Mouse (Mus musculus) monocyte, adult 5-6 weeks (primary cell): ENCODE data around the gene Usp12. TPM values are rescaled to one million over a fixed set of nuclear protein-coding genes. Genes with fewer than 3 reads are reported as not detected.
A peak's percentile ranks its signal among the peaks of the same experiment; 100 is the strongest.
"Not testable (repeated sequence)": the region's sequence is repeated elsewhere in the genome, so short reads cannot be mapped to it uniquely, and the experiment has no call there.

Source experiments
- ATAC-seq: fragments of 153-309, 156-312 bp; replicated peaks from 2 replicates; pipeline ENCODE4 v1.8.0; 2017; ENCODE audit warnings: mild to moderate bottlenecking; ENCODE audit not compliant: low TSS enrichment, insufficient number of reproducible peaks, severe bottlenecking, poor library complexity, low FRiP score
- total RNA-seq: library from RNA; stranded (forward); fragments of 200-1000, 200-491, 200-594 nt; gene quantifications from 3 replicates; pipeline ENCODE4 v1.2.3, GENCODE M21; 2017

Gene Usp12
- total RNA-seq, 1 experiment from 2014 or later, result 81.8 TPM

DNA sequence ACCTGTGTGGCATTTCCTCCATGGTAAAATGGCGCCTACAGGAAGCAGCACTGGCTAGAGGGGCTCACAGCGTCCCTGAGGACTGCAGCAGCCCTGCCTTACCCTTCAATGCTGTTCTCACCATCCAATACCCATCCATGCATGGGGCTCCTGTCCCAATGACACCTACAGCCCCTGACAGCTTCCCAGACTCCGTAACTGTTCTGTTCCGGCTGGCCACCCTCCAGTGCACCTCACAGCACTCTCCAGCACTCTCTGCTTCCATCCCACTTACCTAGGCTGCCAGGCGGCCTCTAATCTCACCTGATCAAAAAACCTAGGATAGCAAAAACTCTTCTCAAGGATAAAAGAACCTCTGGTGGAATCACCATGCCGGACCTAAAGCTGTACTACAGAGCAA lies 35.6 kb downstream of the Usp12 start:
- ATAC-seq, result no peak

DNA sequence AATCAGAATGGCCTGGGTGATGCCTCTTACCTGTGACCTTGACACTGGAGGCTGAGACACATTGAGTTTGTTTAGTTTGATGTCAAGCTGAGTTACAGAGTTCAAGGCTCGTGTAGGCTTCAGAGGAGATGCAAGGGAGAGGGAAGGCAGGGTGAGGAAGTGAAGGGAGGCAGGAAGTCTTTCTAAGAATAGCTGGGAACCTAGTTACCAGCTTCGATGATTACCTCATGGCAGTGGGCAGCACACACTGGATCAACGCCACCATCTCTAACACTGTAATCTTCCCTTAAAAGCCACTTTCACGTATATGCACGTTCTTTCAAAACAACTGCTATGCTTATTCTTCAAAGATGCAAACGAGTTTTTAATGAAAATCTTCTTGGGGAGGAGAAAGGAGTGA lies 36.9 kb downstream of the Usp12 start:
- ATAC-seq, result peak; percentile 25; the same call in 1 of the 2 replicates

DNA sequence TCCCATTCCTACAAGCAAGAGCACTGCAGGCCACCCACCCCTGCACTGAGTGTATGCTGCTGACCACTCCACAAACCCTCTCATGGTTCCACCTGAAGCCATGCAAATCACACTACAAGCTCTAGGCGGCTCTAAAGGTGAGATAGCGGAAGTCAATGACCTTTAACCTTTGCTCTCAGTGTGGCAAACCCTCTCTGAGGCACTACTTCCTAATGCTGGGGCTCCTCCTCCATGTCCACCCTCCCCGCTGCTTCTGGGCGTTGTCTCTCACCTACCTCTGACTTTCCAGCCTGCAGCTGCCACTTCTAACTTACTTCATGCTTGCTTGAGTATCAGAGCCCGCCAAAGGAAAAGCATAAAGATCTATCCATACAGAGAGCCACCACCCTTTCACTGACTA lies 37.5 kb downstream of the Usp12 start:
- ATAC-seq, result peak; percentile 85

DNA sequence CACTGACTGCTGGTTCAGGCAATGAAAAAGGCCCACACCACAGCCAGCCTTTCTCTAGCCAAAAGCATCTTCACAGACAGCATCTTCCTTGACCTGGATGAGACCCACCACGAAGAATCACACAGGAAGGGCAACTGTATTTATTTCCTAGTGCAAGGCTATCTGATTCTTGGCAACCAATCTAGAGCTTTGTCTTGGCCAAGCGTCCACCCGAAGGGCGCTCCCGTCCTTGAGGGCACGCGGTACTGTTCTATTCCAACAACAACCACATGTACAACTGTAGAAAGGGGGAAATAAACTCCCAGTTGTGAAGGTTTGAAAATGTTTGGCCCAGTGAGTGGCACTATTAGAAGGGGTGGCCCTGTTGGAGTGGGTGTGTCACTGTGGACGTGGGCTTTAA lies 41.6 kb downstream of the Usp12 start:
- ATAC-seq, result no peak

DNA sequence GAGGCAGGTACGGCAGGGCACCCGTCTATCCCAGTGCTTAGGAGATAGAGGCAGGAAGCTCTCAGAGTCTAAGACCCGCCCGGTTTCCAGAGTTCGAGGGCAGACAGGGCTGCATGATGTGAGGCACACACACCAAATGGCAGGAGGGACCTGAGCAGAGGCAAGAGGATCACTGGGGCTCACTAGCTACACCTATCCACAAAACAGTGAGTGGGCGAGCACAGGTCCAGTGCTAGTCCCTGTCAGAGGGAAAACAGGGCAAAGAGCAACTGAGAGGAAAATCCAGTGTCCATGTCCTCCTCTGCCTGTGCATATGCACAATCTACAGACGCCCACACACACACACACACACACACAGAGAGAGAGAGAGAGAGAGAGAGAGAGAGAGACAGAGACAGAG lies 43.8 kb downstream of the Usp12 start:
- 0 out of 2 replicates have a peak, but pooled peaks have one; percentile 37 for ATAC-seq

DNA sequence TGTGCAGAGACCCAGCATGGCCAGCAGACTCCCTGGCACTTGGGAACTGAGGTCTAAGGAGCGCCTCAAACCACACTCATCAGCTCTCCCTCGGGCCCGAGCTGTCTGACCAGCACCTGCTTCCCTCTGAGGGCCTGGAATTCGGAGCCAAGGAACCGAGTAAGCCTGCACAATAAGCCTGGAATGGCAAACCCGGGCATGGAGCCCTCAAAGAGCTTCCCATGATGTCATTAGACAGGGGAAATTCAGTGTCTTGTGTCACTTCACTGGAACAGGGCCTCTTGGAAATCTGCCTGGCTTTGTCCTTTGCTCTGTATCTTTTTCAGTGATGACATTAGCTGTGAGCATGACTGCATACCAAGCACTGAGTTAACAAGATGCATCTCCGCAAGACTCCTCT lies 44.5 kb downstream of the Usp12 start:
- no peak for ATAC-seq

DNA sequence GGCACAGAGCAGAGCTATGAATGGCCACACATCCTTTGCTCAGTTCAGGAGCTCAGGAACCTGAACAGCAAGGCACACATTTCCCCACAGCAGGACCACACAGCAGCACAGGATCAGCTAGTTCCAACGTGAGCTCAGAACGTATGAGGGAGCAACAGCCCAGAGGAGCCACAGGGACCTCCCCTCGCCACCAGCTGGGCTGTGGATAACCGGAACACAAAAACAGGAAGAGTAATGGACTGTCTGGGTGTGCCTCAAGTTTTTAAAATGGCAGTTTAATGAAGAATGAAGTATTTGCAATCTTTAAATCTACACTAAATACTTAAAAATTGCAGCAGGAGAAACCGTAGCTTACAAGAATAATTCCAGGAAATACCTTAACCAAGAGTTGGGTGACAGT lies 44.9 kb downstream of the Usp12 start:
- ATAC-seq, result peak; percentile 66

DNA sequence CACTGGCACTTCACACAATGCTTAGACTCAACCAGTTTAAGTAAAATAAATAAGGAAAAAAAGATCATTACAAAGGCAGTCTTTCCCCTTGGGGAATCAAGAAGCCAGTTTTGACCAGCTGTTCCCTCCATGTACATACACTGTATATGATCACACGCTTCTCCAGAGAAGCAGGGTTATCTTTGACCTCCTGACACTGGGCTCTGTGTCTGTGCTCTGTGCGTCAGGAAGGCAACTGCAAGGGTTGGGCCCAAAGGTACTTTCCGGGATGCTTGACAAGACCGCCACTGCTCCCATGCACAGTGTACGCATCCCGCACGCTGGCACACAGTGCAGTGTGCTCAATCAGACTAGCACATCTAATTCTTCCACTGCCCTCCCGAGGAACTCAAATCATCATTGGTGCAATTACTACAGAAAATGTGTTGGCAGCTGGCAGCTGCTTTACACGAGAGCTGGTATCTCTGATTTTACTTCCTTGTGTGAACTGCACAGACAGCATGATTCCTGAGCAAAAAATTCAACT lies 57.8 kb downstream of the Usp12 start:
- ATAC-seq, result no peak

DNA sequence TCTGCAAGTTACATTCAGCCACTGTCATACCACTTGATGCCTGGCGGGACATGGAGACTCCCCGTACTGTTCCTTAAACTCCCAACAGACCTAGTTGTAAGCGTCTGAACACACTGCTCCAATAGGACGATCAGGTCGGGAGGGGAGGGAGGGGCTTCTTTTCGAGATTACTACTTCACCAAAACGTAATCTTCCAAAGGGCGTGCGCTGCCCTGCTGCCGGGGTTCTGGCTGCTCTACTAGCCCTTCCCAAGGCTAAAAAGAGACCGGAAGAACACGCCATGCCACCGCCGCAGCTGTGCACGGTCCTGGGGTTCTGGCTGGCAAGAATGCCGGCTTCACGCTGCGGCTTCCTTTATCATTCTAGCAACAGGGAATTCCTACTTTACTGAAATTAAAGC lies 58.5 kb downstream of the Usp12 start:
- ATAC-seq, result no peak

DNA sequence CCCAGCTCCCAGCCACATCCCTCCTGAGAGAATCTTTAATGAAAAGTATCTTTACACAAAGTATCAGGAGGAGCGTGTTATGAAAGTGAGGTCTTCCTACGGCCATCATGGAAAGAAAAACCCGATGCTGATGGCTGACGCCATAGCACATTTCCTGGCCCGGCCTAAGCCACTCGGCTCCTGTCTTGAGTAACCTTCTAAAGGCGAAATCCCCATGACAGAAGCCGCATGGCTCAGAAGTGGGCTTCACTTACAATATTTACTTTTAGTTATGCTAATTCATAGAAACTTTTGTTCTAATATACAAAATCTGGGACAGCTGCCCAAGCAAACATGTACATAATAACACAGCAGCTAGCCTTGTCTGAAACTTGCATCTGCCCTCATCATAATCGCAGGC lies 59.8 kb downstream of the Usp12 start:
- ATAC-seq, result not testable (repeated sequence)

DNA sequence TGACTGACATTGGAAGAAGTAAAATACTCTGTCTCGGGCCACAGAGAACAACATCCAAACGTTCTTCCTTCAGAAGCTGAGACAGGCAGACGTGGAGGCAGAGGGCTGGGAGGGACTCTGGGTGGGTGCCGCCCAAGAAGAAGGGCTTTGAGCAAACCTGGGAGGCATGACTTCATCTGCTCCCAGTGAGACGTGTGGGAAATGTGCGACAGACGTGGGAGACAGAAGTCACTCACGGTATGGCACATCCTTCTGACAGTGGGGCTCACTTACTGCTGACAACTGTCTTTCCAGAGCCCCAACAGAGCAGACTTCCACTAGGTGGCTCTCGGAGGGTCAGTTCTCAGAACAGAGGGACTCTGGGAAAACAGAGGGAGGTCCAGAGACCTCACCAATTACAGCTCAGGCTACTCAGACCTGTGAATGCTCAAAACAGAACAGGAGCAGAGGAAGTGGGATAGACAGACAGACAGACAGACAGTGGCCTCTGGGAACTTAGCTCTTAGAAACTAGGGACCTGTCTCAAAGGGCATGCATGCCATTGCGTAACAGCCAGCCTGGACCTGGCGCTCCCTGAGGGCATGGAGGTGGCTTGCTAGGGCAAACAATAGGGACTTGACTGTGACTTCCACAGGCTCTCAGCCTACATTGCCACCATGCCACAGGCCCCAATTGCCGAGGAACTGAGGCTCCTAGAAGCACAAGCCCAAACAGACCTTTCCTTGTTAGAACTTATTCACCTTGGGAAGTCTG lies 60.7 kb downstream of the Usp12 start:
- no peak for ATAC-seq

DNA sequence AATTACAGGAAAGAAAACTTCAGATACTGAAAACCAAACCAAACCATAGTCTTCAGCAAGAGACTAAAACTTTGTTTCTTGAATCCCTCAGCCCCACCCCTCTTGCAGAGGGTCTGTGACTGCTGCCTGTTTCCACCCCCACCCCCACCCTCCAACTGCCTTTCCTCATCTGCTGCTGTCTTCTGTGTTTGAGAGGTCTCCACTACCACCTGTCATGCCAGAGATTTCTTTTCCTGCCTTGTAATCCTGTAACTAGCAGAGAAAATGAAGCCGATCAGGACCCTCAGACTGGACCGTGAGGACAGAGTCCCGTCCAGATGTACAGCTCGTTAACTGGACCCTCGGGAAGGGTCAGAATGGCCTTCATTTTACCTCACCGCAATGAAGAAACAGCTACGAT lies 61.4 kb downstream of the Usp12 start:
- no peak for ATAC-seq

DNA sequence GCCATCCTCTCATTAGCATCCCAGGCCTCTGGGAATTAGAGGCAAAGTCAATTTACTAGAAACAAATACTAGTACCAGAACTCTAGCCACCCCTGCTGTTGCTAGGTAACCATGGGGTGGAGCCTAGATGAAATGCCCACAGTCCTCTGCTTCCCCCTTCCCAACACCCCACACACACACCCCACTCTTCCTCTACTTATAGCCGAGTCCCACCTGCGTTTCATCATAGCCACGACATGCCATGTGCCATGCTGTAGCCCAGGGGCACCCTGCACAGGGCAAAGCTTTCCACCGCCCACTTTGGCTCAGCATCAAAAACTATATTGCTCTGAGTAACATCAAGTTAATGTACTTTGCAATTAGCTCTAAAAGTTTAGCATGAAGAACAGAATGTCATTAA lies 67.8 kb downstream of the Usp12 start:
- no peak for ATAC-seq

DNA sequence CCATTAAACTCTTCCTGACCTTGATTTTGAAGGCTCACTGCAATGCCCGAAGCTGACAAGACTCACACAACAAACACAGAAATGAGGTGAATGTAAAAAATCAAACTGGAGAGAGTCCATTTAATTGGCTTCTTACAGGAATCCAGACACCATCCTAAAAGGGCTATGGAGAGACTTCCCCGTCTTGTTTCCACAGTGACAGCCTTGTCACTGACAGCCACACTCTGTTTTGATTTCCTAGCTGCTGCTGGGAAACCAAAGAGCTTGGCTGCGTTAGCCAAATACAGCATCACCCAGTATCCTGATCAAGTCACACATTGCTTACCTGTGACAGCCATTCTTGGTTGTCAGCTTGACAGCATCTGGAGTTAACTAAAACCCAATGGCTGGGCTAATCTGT lies 69.8 kb downstream of the Usp12 start:
- no peak for ATAC-seq

DNA sequence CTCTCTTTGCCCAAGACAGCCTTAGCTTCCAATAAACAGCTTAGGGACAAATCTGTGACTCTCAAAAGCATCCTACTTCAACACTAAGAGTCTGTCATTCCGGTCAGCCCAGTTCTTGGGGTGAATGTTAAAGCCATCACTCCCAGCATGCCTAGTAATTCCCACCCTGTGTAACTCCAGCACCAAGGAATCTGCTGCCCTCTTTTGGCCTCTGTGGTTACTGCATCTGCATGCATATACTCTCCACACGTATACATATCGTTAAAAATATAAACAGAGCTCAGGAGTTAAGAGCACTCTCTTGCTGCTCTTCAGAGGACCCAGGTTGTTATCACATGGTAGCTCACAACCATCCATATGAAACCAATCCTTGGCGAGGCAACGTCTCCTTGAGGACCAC lies 71.4 kb downstream of the Usp12 start:
- ATAC-seq, result no peak

DNA sequence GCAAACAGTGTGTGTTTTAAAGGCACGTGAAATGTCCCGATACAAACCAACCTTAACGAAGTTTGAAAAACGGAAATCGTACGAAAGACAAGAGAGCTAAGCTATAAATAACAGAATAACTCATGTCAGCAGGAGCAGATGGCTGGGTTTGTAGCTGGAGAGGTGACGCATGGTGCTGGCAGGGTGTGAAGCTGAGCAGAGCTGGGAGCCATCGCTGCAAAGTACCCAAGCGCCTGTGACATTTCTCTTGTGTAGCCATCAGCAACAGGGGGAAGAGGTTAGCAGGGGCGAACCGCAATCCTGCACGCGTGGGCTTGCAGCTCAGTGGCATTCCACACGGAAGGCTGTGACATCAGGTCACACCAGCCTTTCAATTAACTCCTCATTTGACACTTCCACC lies 72.6 kb downstream of the Usp12 start:
- ATAC-seq, result no peak

DNA sequence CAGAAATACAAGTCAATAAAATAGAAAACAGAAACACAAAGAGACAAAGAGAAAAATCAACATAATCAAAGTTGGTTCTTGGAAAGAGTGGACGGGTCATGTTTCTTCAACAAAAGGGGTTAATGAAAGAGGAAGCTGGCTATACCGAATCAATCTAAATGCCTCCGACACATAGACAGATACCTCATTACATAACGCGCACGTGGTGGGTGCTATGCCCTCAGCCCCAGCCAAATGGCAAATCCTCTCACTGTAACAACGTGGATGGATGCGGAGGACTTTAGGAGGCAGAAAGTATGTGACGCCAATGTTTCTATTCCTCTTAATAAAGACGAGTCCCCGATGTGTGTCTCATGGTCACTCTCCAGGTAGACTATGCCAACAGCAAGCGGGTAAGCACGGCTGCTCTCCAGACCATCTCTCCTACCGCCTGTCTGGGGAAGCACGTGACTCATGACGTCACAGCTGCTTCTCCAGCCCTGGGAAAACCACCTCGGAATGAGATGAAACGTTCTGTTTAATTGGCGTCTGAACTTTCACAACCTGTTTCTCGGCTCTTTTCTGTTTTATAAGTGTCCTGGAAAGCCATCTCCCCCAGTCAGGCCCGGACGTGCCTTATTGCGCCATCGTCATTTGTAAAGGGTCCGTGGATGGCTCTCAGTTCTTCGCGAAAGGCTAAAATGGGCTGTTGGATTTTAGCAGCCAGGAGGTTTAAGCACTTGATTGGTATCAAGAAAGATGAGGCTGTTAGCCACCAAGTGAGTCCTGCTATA lies 75.0 kb downstream of the Usp12 start:
- ATAC-seq, result no peak

DNA sequence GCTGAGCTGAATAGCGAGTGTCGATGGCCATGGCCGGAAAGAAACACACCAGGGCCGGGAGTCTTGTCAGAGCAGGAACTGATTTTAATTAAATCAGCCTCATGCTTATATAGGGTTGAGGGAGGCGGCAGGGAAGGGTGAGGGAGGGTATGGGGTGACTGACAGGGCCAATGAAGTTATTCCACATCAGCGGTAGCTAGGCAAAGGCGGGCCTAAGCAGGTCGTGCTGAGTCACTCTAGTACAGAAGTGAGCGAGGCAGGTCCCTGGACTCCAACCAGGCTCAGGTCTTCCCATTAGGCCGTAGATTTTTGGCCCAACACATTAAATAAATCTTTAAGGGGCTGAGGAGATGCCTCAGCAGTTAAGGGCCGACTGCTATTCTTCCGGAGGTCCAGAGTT lies 81.0 kb downstream of the Usp12 start:
- ATAC-seq, result no peak

DNA sequence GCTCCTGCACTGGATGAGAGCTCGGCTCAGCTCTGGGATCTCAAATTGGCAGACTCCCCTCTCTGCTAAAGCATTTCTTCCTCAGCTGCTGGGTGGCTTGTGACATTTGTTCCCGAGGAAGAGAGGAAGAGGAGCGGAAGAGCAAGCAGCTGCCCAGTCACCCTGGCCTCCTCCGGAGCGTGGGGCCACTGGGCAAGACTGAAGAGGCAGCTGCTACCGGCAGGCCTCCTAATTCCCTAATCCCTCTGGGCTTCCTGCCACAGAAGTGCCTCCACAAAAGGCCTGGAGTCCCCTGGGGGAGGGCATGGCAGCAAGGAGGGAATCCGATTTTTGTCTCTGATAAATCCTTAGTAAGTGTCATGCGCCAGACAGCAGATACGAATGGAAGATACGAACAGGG lies 81.7 kb downstream of the Usp12 start:
- ATAC-seq, result no peak

DNA sequence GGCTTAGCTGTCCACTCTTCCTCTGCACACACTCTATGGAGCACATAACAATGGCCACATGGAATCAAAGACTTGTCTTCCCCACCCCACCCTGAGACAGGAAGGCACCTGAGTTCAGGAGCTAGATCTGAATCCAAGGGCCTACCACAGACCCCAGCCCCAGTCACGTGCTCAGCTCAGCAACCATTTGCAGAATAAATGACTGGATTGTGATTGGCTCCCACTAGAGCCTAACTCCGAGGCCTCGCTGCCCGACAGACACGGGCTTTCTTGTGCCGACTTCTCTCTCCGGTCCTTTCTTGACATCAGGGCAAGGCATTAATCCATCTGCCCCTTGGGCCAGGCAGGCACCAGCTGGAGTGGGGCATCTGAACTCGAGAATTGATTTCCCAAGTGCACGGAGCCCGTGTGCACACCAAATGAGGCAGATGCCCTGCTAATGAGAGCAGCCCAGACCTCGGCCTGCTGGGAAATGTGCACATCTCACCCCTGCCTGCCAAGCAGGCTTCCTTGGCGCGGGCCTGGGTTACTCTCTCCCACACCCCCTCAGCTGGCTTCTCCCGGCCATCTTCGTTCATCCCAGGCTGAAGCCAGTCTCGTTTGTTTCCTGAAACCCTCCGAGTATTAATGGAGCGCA lies 82.4 kb downstream of the Usp12 start:
- ATAC-seq, result no peak
